Mouse (Mus musculus) neutrophil, adult 65 days (primary cell): ENCODE measurements around the gene 1700018G05Rik. TPM values are rescaled to one million over a fixed set of nuclear protein-coding genes. Genes with fewer than 3 reads are reported as not detected.

Source experiments
- total RNA-seq: library from RNA; stranded (reverse); gene quantifications from 2 replicates; pipeline ENCODE4 v1.2.4, GENCODE M21; 2023

1700018G05Rik gene
- total RNA-seq = not detected in 2 replicates

GRCm38 (mm10) chrX:102928072-102928471, at the start of gene 1700018G05Rik:
TSS of gene 1700018G05Rik (plus strand) at chrX:102928372.

GRCm38 (mm10) chrX:102908587-102908986, 19.6 kb upstream of the 1700018G05Rik start, which contains the start of the genes Dmrtc1a and 1700011M02Rik:
TSS of gene Dmrtc1a (minus strand) at chrX:102908687.
TSS of gene 1700011M02Rik (plus strand) at chrX:102908905.

Other genes starting within 250 kb of the 1700018G05Rik start
- gene Gm3880, start 241.4 kb upstream of the 1700018G05Rik start, total RNA-seq = not detected in 2 replicates
- gene Gm9112, start 220.7 kb upstream of the 1700018G05Rik start, total RNA-seq = not detected in 2 replicates
- gene Dmrtc1b, start 220.5 kb upstream of the 1700018G05Rik start, total RNA-seq = not detected in 2 replicates
- not detected in 2 replicates for gene Dmrtc1c1, start 125.4 kb upstream of the 1700018G05Rik start, total RNA-seq
- gene Dmrtc1c2, start 73.8 kb upstream of the 1700018G05Rik start, total RNA-seq = not detected in 2 replicates
- gene 1700031F05Rik, start 60.4 kb upstream of the 1700018G05Rik start, total RNA-seq = not detected in 2 replicates
- not detected in 2 replicates for gene Dmrtc1a, start 19.7 kb upstream of the 1700018G05Rik start, total RNA-seq
- not detected in 2 replicates for gene 1700011M02Rik, start 19.5 kb upstream of the 1700018G05Rik start, total RNA-seq